Mouse (Mus musculus): ENCODE data around the gene Guk1.

DNA sequence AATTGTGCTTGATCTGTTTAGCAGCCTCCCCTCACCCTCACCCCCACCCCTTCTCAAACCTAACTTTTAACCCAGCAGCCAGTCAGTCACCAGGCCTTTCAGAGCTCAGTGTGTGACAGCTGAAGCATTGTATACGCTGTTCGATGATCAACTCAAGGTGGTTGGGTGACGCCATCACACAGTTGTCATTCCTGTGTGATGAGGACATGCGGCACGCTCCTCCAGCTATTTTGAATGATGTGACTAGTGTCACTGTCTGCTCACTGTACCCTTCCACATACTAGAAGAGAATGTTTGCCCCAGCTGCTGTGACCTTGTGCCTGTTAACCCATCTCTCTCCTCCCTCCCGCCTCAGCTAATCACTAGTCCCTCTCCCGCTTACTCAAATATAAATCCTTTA lies 37.8 kb downstream of the Guk1 start:
- TF ChIP-seq CTCF (IDR thresholded peaks at IDR 0.05; ENCODE audit: extremely low read depth, insufficient read depth, insufficient read length, insufficient replicate concordance): no peak
- TF ChIP-seq POLR2A (IDR thresholded peaks at IDR 0.05; ENCODE audit: low read depth, low read length): no peak
